Mouse (Mus musculus) layer of hippocampus, postnatal 36 days (tissue): ENCODE measurements at regions not wholly inside any gene's neighbourhood (a gene's known extent, or its start where the extent isn't known, plus 50 kb on each side); places are given as distances from the start of the nearest gene placed in this dataset.

Experiments used
- DNase-seq, 2 experiments: peaks; one replicate each; pipeline ENCODE4 v3.0.0; 2022

DNA sequence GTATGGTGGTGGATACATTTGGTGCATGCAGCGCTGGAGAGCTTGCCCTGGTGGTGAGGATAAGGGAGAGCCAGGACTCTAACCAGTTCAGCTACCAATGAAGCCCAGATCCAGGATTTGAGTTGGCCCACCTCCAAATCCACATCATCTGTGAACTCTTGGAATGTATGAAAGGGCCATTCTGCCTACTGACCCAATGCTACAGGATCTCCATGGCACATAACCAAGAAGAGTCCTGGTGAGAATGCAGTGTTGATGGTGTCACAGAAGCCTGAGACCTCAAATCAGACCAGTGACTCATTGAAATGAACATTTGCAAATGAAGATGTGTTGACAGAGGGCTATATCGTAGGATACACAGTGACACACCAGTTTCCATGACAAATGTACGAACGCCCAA is 121.0 kb upstream of the Slitrk5 start:
- DNase-seq, result no peak

DNA sequence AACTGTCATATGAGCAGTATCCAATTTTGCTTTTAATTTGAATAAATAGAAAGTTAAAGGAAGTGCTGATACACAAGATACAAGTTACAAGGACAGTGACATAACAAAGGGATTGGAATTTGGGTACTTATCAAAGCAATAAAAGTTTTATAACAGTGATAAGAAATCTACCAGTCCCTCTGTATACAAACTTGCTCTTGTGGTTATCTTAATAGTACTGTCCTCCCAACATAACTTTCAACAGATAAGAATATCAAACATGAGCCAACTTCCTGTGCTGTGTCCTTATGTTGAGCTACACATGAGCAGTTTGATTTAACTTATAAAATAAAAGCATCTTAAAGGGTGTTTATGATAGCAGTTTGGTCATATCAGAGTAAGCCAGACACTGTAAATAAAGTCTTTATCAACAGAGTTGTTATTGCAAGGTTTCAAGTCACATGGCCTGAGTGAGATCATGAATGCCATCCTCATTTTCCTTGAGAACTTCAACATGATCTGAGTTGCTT is 105.5 kb upstream of the Slitrk5 start:
- DNase-seq, result no peak

DNA sequence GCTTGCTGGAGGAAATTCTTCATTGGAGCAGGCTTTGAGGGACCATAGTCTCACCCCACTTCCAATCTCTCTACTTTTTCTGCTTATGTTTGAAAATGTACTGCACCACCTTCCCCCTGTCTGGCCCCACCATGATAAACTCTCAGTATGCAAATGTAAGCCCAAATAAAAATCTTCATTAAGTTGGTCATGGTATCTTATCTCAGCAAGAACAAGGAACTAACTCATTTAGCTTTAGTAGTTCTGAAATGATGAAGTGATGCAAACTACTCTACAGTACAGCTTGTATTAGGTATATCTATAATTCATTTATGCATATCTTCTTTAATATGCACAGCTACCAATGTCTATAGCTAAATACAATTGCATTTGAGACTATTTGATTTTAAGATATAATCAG is 97.4 kb upstream of the Slitrk5 start:
- DNase-seq, result no peak

DNA sequence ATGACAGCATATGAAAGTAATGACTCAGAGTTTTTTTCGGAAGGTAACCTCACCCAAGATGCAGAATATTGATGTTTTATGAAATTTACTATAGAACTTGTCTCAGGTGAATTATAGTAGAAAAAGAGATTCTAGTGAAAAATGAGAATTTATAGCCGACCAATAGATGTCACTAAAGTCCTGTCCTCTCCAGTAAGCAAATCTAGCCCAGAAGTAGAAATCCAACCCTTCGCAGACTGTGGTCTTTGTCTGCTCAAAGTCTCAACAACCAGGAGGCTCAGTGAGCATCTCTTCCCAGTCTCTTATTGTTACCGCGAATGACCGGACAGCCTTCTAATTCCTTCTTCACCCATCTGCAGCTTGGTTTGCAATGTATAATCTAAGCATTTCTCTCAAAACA is 91.8 kb upstream of the Slitrk5 start:
- DNase-seq, result no peak

- no peak for DNase-seq
Observed at GRCm38 (mm10) chr14:111616824-111617223, 58.1 kb upstream of the Slitrk5 start.

DNA sequence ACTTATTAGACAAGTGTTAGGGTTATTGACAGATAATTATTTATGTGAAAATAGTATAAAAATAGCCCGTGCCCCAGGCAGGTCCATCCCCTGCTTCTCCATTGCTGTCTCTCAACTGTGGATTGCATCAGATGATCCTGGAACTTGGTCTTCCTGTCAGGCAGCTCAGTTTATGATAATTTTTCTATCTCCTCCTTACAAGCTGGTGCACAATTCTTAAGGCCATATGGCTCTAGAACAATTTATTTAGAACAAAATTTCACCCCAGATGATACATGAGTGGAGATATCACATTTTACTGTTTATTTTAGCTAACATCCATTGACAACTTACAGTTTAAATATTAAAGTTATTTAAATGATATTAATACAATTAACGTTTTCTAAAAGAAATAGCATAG is 54.1 kb upstream of the Slitrk5 start:
- peak in 1 of 2 experiments; percentile 18 for DNase-seq
